Mouse (Mus musculus) CH12.LX (cell line): Measurements from ENCODE around the gene Rab37. TPM values are rescaled to one million over a fixed set of nuclear protein-coding genes. Genes with fewer than 3 reads are reported as not detected.

Experiments
- DNase-seq: peaks from one replicate; pipeline ENCODE4 v3.0.0-alpha.2; 2013; ENCODE audit errors: extremely low read depth
- H3K27ac ChIP-seq: 2 replicates; pipeline ENCODE4 v1.5.1; 2012; ENCODE audit warnings: low read depth, mild to moderate bottlenecking, control low read depth, moderate library complexity; ENCODE audit not compliant: insufficient read depth
- H3K27me3 ChIP-seq: replicated peaks from 2 replicates; pipeline ENCODE3; 2012; ENCODE audit warnings: inconsistent platforms
- H3K36me3 ChIP-seq, 2 experiments: replicated peaks in 1 of 2; 2 replicates each; pipeline versions ENCODE3 to v1.6.1; 2012; ENCODE audit warnings: inconsistent platforms in 1 of 2, low read length in 1 of 2, mild to moderate bottlenecking in 1 of 2, mixed read lengths in 1 of 2, moderate library complexity in 1 of 2; ENCODE audit not compliant: control insufficient read depth in 1 of 2, insufficient read depth in 1 of 2
- H3K4me1 ChIP-seq, 2 experiments: 2 replicates each; pipeline ENCODE4 v1.6.1; 2012; ENCODE audit warnings: inconsistent platforms in 1 of 2, moderate library complexity in 1 of 2; ENCODE audit not compliant: insufficient read depth in 2 of 2, control insufficient read depth in 1 of 2
- H3K4me2 ChIP-seq: 2 replicates; pipeline ENCODE4 v1.6.1; 2012; ENCODE audit warnings: low read depth, mild to moderate bottlenecking, control low read depth; ENCODE audit not compliant: poor library complexity, insufficient read depth, severe bottlenecking
- H3K4me3 ChIP-seq, 3 experiments: fragments of 150-350 bp in 1 of 3; sonication (generic) in 1 of 3; replicated peaks in 1 of 3; 2 replicates each; pipeline versions ENCODE3 to v1.5.1; 2011 to 2012; ENCODE audit warnings: low read depth in 2 of 3, low read length in 2 of 3, mild to moderate bottlenecking in 2 of 3, moderate library complexity in 2 of 3, control low read depth in 1 of 3, improper control_type of control experiment in 1 of 3, inconsistent platforms in 1 of 3, mixed read lengths in 1 of 3; ENCODE audit not compliant: poor library complexity in 1 of 3
- H3K79me2 ChIP-seq: replicated peaks from 2 replicates; pipeline ENCODE4 v1.6.1; 2012; ENCODE audit warnings: mild to moderate bottlenecking, moderate library complexity; ENCODE audit not compliant: control insufficient read depth, poor library complexity, insufficient read depth, severe bottlenecking; ENCODE audit errors: extremely low read depth
- H3K9ac ChIP-seq: 2 replicates; pipeline ENCODE4 v1.6.1; 2012; ENCODE audit warnings: low read depth, mild to moderate bottlenecking, control low read depth, moderate library complexity; ENCODE audit not compliant: insufficient read depth
- H3K9me3 ChIP-seq: replicated peaks from 2 replicates; pipeline ENCODE3; 2012; ENCODE audit warnings: low read length, inconsistent platforms, mixed read lengths
- BHLHE40 ChIP-seq: IDR thresholded peaks from 2 replicates; pipeline ENCODE4 v1.6.1; 2011; ENCODE audit warnings: mild to moderate bottlenecking, low read depth, low read length, improper control_type of control experiment
- CHD1 ChIP-seq: IDR thresholded peaks from 2 replicates; pipeline ENCODE4 v1.6.1; 2012; ENCODE audit warnings: low read depth, low read length, improper control_type of control experiment, inconsistent platforms
- CHD2 ChIP-seq: IDR thresholded peaks from 2 replicates; pipeline ENCODE4 v1.6.1; 2011; ENCODE audit warnings: low read length, improper control_type of control experiment
- CTCF ChIP-seq, 2 experiments: IDR thresholded peaks in 1 of 2; conservative IDR thresholded peaks in 1 of 2; 2 replicates each; pipeline ENCODE4 v1.5.1; 2011 to 2012; ENCODE audit warnings: low read depth in 2 of 2, low read length in 2 of 2, improper control_type of control experiment in 1 of 2, inconsistent platforms in 1 of 2, mild to moderate bottlenecking in 1 of 2, moderate library complexity in 1 of 2
- E2F4 ChIP-seq: IDR thresholded peaks from 2 replicates; pipeline ENCODE4 v1.6.1; 2011; ENCODE audit warnings: low read depth, low read length, improper control_type of control experiment; ENCODE audit not compliant: insufficient replicate concordance
- ELF1 ChIP-seq: IDR thresholded peaks from 2 replicates; pipeline ENCODE4 v1.6.1; 2014; ENCODE audit warnings: low read depth, mild to moderate bottlenecking, inconsistent platforms, low read length, improper control_type of control experiment
- EP300 ChIP-seq: IDR thresholded peaks from 2 replicates; pipeline ENCODE4 v1.6.1; 2011; ENCODE audit warnings: low read length, improper control_type of control experiment
- ETS1 ChIP-seq: conservative IDR thresholded peaks from 2 replicates; pipeline ENCODE4 v1.6.1; 2012; ENCODE audit warnings: low read depth, mild to moderate bottlenecking, inconsistent platforms, low read length, improper control_type of control experiment, moderate library complexity
- GABPA ChIP-seq: IDR thresholded peaks from 2 replicates; pipeline ENCODE4 v1.6.1; 2012; ENCODE audit warnings: low read depth, low read length, improper control_type of control experiment, inconsistent platforms; ENCODE audit not compliant: insufficient replicate concordance
- HCFC1 ChIP-seq: IDR thresholded peaks from 2 replicates; pipeline ENCODE4 v1.6.1; 2012; ENCODE audit warnings: low read depth, mild to moderate bottlenecking, inconsistent platforms, low read length, improper control_type of control experiment
- IRF4 ChIP-seq: IDR thresholded peaks from 2 replicates; pipeline ENCODE4 v1.6.1; 2014; ENCODE audit warnings: low read depth, mild to moderate bottlenecking, inconsistent platforms, low read length, improper control_type of control experiment
- JUN ChIP-seq: IDR thresholded peaks from 2 replicates; pipeline ENCODE4 v1.6.1; 2011; ENCODE audit warnings: low read depth, mild to moderate bottlenecking, low read length, improper control_type of control experiment, moderate library complexity; ENCODE audit not compliant: insufficient read depth
- JUND ChIP-seq: conservative IDR thresholded peaks from 2 replicates; pipeline ENCODE4 v1.6.1; 2011; ENCODE audit warnings: low read depth, low read length, improper control_type of control experiment
- KAT2A ChIP-seq: IDR thresholded peaks from 2 replicates; pipeline ENCODE4 v1.6.1; 2012; ENCODE audit warnings: low read length, improper control_type of control experiment, inconsistent platforms; ENCODE audit not compliant: insufficient replicate concordance
- MAFK ChIP-seq: IDR thresholded peaks from 2 replicates; pipeline ENCODE4 v1.6.1; 2011; ENCODE audit warnings: low read length, improper control_type of control experiment; ENCODE audit not compliant: insufficient replicate concordance
- MAX ChIP-seq: IDR thresholded peaks from 2 replicates; pipeline ENCODE4 v1.6.1; 2011; ENCODE audit warnings: low read length, improper control_type of control experiment
- MAZ ChIP-seq: IDR thresholded peaks from 2 replicates; pipeline ENCODE4 v1.6.1; 2012; ENCODE audit warnings: low read depth, mild to moderate bottlenecking, inconsistent platforms, low read length, improper control_type of control experiment, moderate library complexity
- MEF2A ChIP-seq: IDR thresholded peaks from 2 replicates; pipeline ENCODE4 v1.6.1; 2014; ENCODE audit warnings: low read depth, mild to moderate bottlenecking, inconsistent platforms, low read length, improper control_type of control experiment, borderline replicate concordance
- MXI1 ChIP-seq: IDR thresholded peaks from 2 replicates; pipeline ENCODE4 v1.6.1; 2011; ENCODE audit warnings: mild to moderate bottlenecking, low read depth, low read length, improper control_type of control experiment
- MYC ChIP-seq: IDR thresholded peaks from 2 replicates; pipeline ENCODE4 v1.6.1; 2011; ENCODE audit warnings: low read depth, mild to moderate bottlenecking, improper control_type of control experiment, low read length
- NELFE ChIP-seq: IDR thresholded peaks from 2 replicates; pipeline ENCODE4 v1.6.1; 2011; ENCODE audit warnings: low read depth, low read length, improper control_type of control experiment
- NRF1 ChIP-seq: IDR thresholded peaks from 2 replicates; pipeline ENCODE4 v1.6.1; 2014; ENCODE audit warnings: low read depth, mild to moderate bottlenecking, inconsistent platforms, low read length, improper control_type of control experiment, moderate library complexity
- PAX5 ChIP-seq: IDR thresholded peaks from 2 replicates; pipeline ENCODE4 v1.6.1; 2012; ENCODE audit warnings: low read length, inconsistent platforms, mixed read lengths
- POLR2A ChIP-seq: IDR thresholded peaks from 2 replicates; pipeline ENCODE4 v1.6.1; 2011; ENCODE audit warnings: low read depth, mild to moderate bottlenecking, improper control_type of control experiment, low read length
- POLR2AphosphoS2 ChIP-seq: IDR thresholded peaks from 2 replicates; pipeline ENCODE4 v1.6.1; 2011; ENCODE audit warnings: low read depth, low read length, improper control_type of control experiment
- RAD21 ChIP-seq: IDR thresholded peaks from 2 replicates; pipeline ENCODE4 v1.6.1; 2011; ENCODE audit warnings: low read depth, mild to moderate bottlenecking, low read length, improper control_type of control experiment, moderate library complexity
- RCOR1 ChIP-seq: conservative IDR thresholded peaks from 2 replicates; pipeline ENCODE4 v1.6.1; 2012; ENCODE audit warnings: low read depth, mild to moderate bottlenecking, inconsistent platforms, low read length, improper control_type of control experiment
- SIN3A ChIP-seq: IDR thresholded peaks from 2 replicates; pipeline ENCODE4 v1.6.1; 2012; ENCODE audit warnings: low read length, improper control_type of control experiment, inconsistent platforms
- SMC3 ChIP-seq: IDR thresholded peaks from 2 replicates; pipeline ENCODE4 v1.6.1; 2011; ENCODE audit warnings: low read depth, low read length, improper control_type of control experiment
- TBP ChIP-seq: conservative IDR thresholded peaks from 2 replicates; pipeline ENCODE4 v1.6.1; 2011; ENCODE audit warnings: low read depth, low read length, improper control_type of control experiment
- TCF12 ChIP-seq: IDR thresholded peaks from 2 replicates; pipeline ENCODE4 v1.6.1; 2014; ENCODE audit warnings: low read depth, mild to moderate bottlenecking, inconsistent platforms, low read length, improper control_type of control experiment
- UBTF ChIP-seq: IDR thresholded peaks from 2 replicates; pipeline ENCODE4 v1.6.1; 2012; ENCODE audit warnings: low read depth, mild to moderate bottlenecking, inconsistent platforms, low read length, improper control_type of control experiment, moderate library complexity
- USF1 ChIP-seq: IDR thresholded peaks from 2 replicates; pipeline ENCODE4 v1.6.1; 2014; ENCODE audit warnings: low read depth, mild to moderate bottlenecking, inconsistent platforms, low read length, improper control_type of control experiment
- USF2 ChIP-seq: conservative IDR thresholded peaks from 2 replicates; pipeline ENCODE4 v1.6.1; 2011; ENCODE audit warnings: low read depth, low read length, improper control_type of control experiment
- ZC3H11A ChIP-seq: IDR thresholded peaks from 2 replicates; pipeline ENCODE4 v1.6.1; 2012; ENCODE audit warnings: low read depth, mild to moderate bottlenecking, inconsistent platforms, low read length, improper control_type of control experiment
- ZKSCAN1 ChIP-seq: IDR thresholded peaks from 2 replicates; pipeline ENCODE4 v1.6.1; 2012; ENCODE audit warnings: low read depth, inconsistent platforms, low read length, improper control_type of control experiment, borderline replicate concordance
- ZMIZ1 ChIP-seq: IDR thresholded peaks from 2 replicates; pipeline ENCODE4 v1.6.1; 2012; ENCODE audit warnings: low read depth, mild to moderate bottlenecking, inconsistent platforms, low read length, improper control_type of control experiment
- ZNF384 ChIP-seq: IDR thresholded peaks from 2 replicates; pipeline ENCODE4 v1.6.1; 2012; ENCODE audit warnings: low read depth, low read length, improper control_type of control experiment, inconsistent platforms
- dilution Hi-C: fragments of 300-500 bp; cut with MboI; formaldehyde crosslinking; loops from 2 replicates; pipeline ENCODE4 v1.14.3; 2020; ENCODE audit warnings: low sequenced_read_pairs; ENCODE audit not compliant: extremely low pct_unique_long_range_greater_than_20kb, extremely low pct_ligation_motif_present
- in situ Hi-C: fragments of 300-500 bp; cut with MboI; formaldehyde crosslinking; loops from 3 replicates; pipeline ENCODE4 v1.14.3; 2019; ENCODE audit warnings: low sequenced_read_pairs, low pct_ligation_motif_present, low pct_unique_long_range_greater_than_20kb, mixed read lengths
- polyA plus RNA-seq: library from polyadenylated mRNA; unstranded; fragments of >175 nt; gene quantifications from 2 replicates; pipeline ENCODE4 v1.2.1, GENCODE M21; 2012; ENCODE audit warnings: low read depth; ENCODE audit not compliant: insufficient read length
- total RNA-seq, 2 experiments: library from RNA; depleted of rRNA; stranded (reverse); fragments of 300-350 nt in 1 of 2; fragments of >200 nt in 1 of 2; gene quantifications; 2 replicates each; pipeline ENCODE4 v1.2.3; 2012 to 2014

Gene Rab37
- total and polyA plus RNA-seq, 3 experiments = 2.0 to 3.6 (median 2.3) TPM

- Histone ChIP-seq H3K27me3 (peaks cover 5% of the 10 kb centered on the region), H3K79me2 (peaks cover 18% of the 10 kb centered on the region), H3K4me3 (no peak overlapping the region), H3K36me3 (no peaks in the 10 kb centered on the region), H3K4me1 (peaks cover 18 to 53% of the 10 kb centered on the region in 2 experiments), H3K9ac (no peak overlapping the region), H3K4me2 (no peak overlapping the region), H3K27ac (no peak overlapping the region), H3K9me3 (peaks cover 8% of the 10 kb centered on the region)
- no peak for DNase-seq
- dilution Hi-C loops = no loop called here
- TF ChIP-seq TCF12 (no peak), MEF2A (0 out of 2 replicates have a peak, but pooled peaks have one; percentile 42), USF1 (no peak), MAX (peak; percentile 79), EP300 (no peak), CHD2 (no peak), USF2 (no peak), MAZ (0 out of 2 replicates have a peak, but pooled peaks have one; percentile 56), UBTF (0 out of 2 replicates have a peak, but pooled peaks have one; percentile 24), KAT2A (no peak), MYC (peak; percentile 83; the same call in 1 of the 2 replicates), BHLHE40 (peak; percentile 35; the same call in 1 of the 2 replicates), POLR2AphosphoS2 (no peak), ELF1 (no peak; the same call in 1 of the 2 replicates), JUN (no peak), ZMIZ1 (no peak), SIN3A (no peak), RCOR1 (peak; percentile 23; the same call in 1 of the 2 replicates), MAFK (no peak), SMC3 (peak; percentile 81), MXI1 (no peak), TBP (no peak), CTCF (conservative IDR thresholded peaks at IDR 0.05 in 1 of 2, IDR thresholded peaks at IDR 0.05 in 1 of 2; ENCODE audit: low read depth in 2 of 2, low read length in 2 of 2) (peak; percentile 51 to 87), RAD21 (peak; percentile 78), GABPA (no peak), JUND (0 out of 2 replicates have a peak, but pooled peaks have one; percentile 12), IRF4 (peak; percentile 48; the same call in 1 of the 2 replicates), ZC3H11A (peak; percentile 37), ZNF384 (no peak), ETS1 (no peak), POLR2A (no peak), ZKSCAN1 (no peak), NRF1 (no peak), CHD1 (no peak), NELFE (peak; percentile 38; the same call in 1 of the 2 replicates), HCFC1 (0 out of 2 replicates have a peak, but pooled peaks have one; percentile 18), PAX5 (no peak), E2F4 (no peak)
- in situ Hi-C loops = loop anchor here (5.0 kb wide), 3 partner anchors 37 to 112 kb away; no protein-coding TSS in a partner anchor
Observed at GRCm38 (mm10) chr11:115160016-115160797, 69.0 kb downstream of the Rab37 start.
